Mouse (Mus musculus) spleen, adult 2 months (tissue): Measurements from ENCODE around the gene Proser2.

Experiments
- CTCF ChIP-seq: fragments of 200-500 bp; IDR thresholded peaks from 2 replicates; pipeline ENCODE4 v1.5.1; 2011; ENCODE audit warnings: mild to moderate bottlenecking, inconsistent platforms; ENCODE audit not compliant: insufficient read depth, insufficient read length, insufficient replicate concordance; ENCODE audit errors: extremely low read depth
- POLR2A ChIP-seq: fragments of 200-500 bp; IDR thresholded peaks from 2 replicates; pipeline ENCODE4 v1.6.1; 2011; ENCODE audit warnings: low read depth, low read length, inconsistent platforms

GRCm38 (mm10) chr2:6080037-6080436 lies 50.0 kb downstream of the Proser2 start:
- TF ChIP-seq CTCF, result no peak
- no peak for TF ChIP-seq POLR2A
